Comparison of ENCODE assay signal across 9 mouse cellular contexts in the genomic region with DNA sequence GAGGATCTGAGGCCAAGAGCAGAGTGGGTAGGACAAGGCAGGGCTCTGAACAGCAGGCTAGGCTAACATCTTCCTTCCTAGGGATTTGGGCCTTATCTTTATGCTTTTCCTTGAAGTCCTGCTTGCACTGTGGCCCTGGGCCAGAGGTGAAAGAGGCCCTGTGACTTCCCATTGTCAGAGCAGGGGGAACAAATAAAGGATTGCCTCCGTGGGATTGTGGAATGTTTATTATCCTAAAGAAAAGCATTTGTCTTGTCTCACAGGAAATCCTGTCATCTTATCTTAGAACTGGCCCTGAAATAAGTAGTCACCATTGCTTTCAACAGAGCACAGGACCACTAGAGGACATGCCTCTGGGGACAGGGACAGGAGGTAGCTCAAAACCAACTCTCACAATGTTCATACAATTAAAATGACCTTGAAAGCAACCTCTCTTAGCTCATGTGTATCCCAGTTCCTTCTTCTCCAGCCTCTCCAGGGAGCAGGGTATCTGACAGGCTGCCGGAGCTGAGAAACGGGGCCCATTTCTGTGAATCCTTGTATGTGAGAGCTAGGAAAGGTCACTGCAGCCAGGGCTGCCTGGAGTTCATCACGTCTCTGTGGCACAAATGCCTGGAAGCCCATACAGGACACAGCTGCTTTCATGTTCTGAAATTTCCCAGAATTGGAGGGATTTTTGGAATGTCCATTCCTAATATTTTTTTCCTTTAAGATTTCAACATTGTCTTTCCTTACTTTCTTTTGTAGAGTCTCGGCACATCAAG. TPM values are rescaled to one million over a fixed set of nuclear protein-coding genes. Genes with fewer than 3 reads are reported as not detected.
DNase-seq lines count a peak whose midpoint lies in the region; ATAC-seq lines count a peak whose summit lies in the region.
"Had no signal": no experiment of that assay in that cellular context is flagged by ENCODE, and none has a peak within 500 bp of the region (broad histone marks: within the 10 kb centered on the region; RNA-seq: fewer than 3 reads in every experiment).

No protein-coding gene starts in this region.

- H3K27ac ChIP-seq in lung, embryonic 15.5 days: 0 out of 2 replicates have a peak overlapping the region, but pooled peaks have one; percentile 46

- no peak overlapping the region for H3K9ac ChIP-seq in lung, embryonic 15.5 days

- WGBS in lung, embryonic 15.5 days: 24% methylated on average over 5 of the region's 5 CpGs

- no peaks in the 10 kb centered on the region for H3K9me3 ChIP-seq in lung, embryonic 15.5 days

- H3K4me1 ChIP-seq in lung, embryonic 15.5 days: peaks cover 10% of the 10 kb centered on the region

- peak; percentile 52; the same call in 1 of the 2 replicates for ATAC-seq in lung, embryonic 15.5 days (ENCODE audit: borderline replicate concordance, extremely low read depth, low FRiP score, low TSS enrichment)
- ATAC-seq in cerebellum, adult (ENCODE audit: insufficient number of reproducible peaks, low FRiP score, low TSS enrichment): no peak

- H3K27me3 ChIP-seq in lung, embryonic 15.5 days: no peaks in the 10 kb centered on the region

- H3K4me3 ChIP-seq in lung, embryonic 15.5 days: no peak overlapping the region

- peak; percentile 65 to 83 for DNase-seq in adrenal gland, adult (ENCODE audit: inconsistent age in 2 of 2, low spot score in 1 of 2)
- DNase-seq in adrenal gland, postnatal 4 days (ENCODE audit: low spot score in 2 of 2): no peak
- DNase-seq in heart, adult 18-20 months: peak; percentile 57 to 80
- DNase-seq in kidney, adult 8-10 months: peak; percentile 50 to 77
- DNase-seq in left cerebral cortex, adult 9 months (ENCODE audit: low spot score in 2 of 2): no peak
- DNase-seq in thymus, postnatal 10 days (ENCODE audit: low spot score in 2 of 2): no peak
- DNase-seq: cerebellum, adult 2 months had no signal

- H3K4me2 ChIP-seq in lung, embryonic 15.5 days: no peak overlapping the region

- no peaks in the 10 kb centered on the region for H3K36me3 ChIP-seq in lung, embryonic 15.5 days

RNA-seq across cellular contexts. Expression of gene Rdx, which starts 19.5 kb away (rescaled TPM):
- total RNA-seq in adrenal gland, postnatal 4 days (2021): 100 to 1,000 TPM; 133 to 137 TPM
- total RNA-seq in heart, adult 18-20 months (2021): 10 to 100 TPM; 88.4 to 91.8 TPM
- polyA plus RNA-seq in lung, embryonic 15.5 days (2015; fragmentation: Nextera tagmentation; extraction: Ambion mirVana): 127 and 132 TPM in 2 replicates

Comparison
In these comparisons a context has a peak if more than half of its experiments do, and no peak if none do; other contexts are left out.
1. DNase-seq: peak in adrenal gland, adult (2 of 2), heart, adult 18-20 months (2 of 2) and kidney, adult 8-10 months (2 of 2); none in adrenal gland, postnatal 4 days (0 of 2), left cerebral cortex, adult 9 months (0 of 2) and thymus, postnatal 10 days (0 of 2).